Mouse (Mus musculus): ENCODE measurements around the gene Rimbp3.

DNA sequence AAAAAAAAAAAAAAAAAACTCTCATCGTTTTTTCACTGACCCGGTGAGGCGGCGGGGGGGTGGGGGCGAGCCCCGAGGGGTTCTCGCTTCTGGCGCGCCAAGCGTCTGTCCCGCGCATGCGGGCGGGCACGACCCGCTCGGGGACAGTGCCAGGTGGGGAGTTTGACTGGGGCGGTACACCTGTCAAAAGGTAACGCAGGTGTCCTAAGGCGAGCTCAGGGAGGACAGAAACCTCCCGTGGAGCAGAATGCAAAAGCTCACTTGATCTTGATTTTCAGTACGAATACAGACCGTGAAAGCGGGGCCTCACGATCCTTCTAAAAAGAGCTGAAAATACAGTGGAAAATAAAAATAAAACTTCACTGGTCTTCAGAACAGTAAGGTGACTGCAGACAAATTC is 13.8 kb downstream of the Rimbp3 start:
- TF ChIP-seq CTCF (IDR thresholded peaks at IDR 0.05; ENCODE audit: insufficient read depth, low read length) (no peak), POLR2A (IDR thresholded peaks at IDR 0.05; ENCODE audit: borderline replicate concordance, extremely low read depth, low read depth, low read length) (no peak)
